Comparison of ENCODE assay signal across 10 mouse cellular contexts in genomic region chr14:62831691-62832275, GRCm38 (mm10).
"Had no signal": no experiment of that assay in that cellular context is flagged by ENCODE, and none has a peak within 500 bp of the region (broad histone marks: within the 10 kb centered on the region; RNA-seq: fewer than 3 reads in every experiment).

No protein-coding gene starts in this region.

- H3K36me3 ChIP-seq: limb, embryonic 13.5 days; liver, embryonic 13.5 days; midbrain, embryonic 13.5 days had no signal

- H3K27ac ChIP-seq: limb, embryonic 13.5 days; liver, embryonic 13.5 days; midbrain, embryonic 13.5 days had no signal

- DNase-seq: kidney, postnatal 10 days; left cerebral cortex, postnatal 4 days; liver, embryonic 13.5 days; lung, adult 18-20 months; lung, postnatal 36 days; spleen, adult 18-20 months; thymus, adult 18-20 months; thymus, postnatal 14 days had no signal

- H3K4me3 ChIP-seq: limb, embryonic 13.5 days; liver, embryonic 13.5 days; midbrain, embryonic 13.5 days had no signal

- H3K4me2 ChIP-seq: limb, embryonic 13.5 days; liver, embryonic 13.5 days; midbrain, embryonic 13.5 days had no signal

- H3K4me1 ChIP-seq: limb, embryonic 13.5 days had no signal

- ATAC-seq: midbrain, embryonic 13.5 days had no signal

- H3K9ac ChIP-seq: limb, embryonic 13.5 days; liver, embryonic 13.5 days; midbrain, embryonic 13.5 days had no signal

- H3K9me3 ChIP-seq: limb, embryonic 13.5 days; liver, embryonic 13.5 days; midbrain, embryonic 13.5 days had no signal

- H3K27me3 ChIP-seq: limb, embryonic 13.5 days; liver, embryonic 13.5 days; midbrain, embryonic 13.5 days had no signal
